Mouse (Mus musculus): Measurements from ENCODE around the gene Cers2.

The Cers2 gene

GRCm38 (mm10) chr3:95289419-95289818 lies 25.2 kb upstream of the Cers2 start:
- no peak for DNase-seq (ENCODE audit: low spot score)

GRCm38 (mm10) chr3:95290156-95290555 lies 24.4 kb upstream of the Cers2 start:
- no peak for DNase-seq (ENCODE audit: low spot score)

- no peak for DNase-seq (ENCODE audit: low spot score)
These were observed 23.6 kb upstream of the Cers2 start for GRCm38 (mm10) chr3:95291041-95291440.

- no peak for DNase-seq (ENCODE audit: low spot score)
These were observed 21.7 kb upstream of the Cers2 start for GRCm38 (mm10) chr3:95292899-95293298.

GRCm38 (mm10) chr3:95293537-95293936 lies 21.1 kb upstream of the Cers2 start:
- no peak for DNase-seq (ENCODE audit: low spot score)

GRCm38 (mm10) chr3:95294316-95294715 lies 20.3 kb upstream of the Cers2 start:
- DNase-seq (ENCODE audit: low spot score) = no peak

- no peak for DNase-seq (ENCODE audit: low spot score)
These were observed 19.9 kb upstream of the Cers2 start for GRCm38 (mm10) chr3:95294718-95295117.

- no peak for DNase-seq (ENCODE audit: low spot score)
These were observed 19.1 kb upstream of the Cers2 start for GRCm38 (mm10) chr3:95295321-95296102.

- DNase-seq (ENCODE audit: low spot score) = peak; percentile 62
These were observed 18.5 kb upstream of the Cers2 start for GRCm38 (mm10) chr3:95296103-95296469.

GRCm38 (mm10) chr3:95298018-95298417 lies 16.6 kb upstream of the Cers2 start:
- no peak for DNase-seq (ENCODE audit: low spot score)

- DNase-seq (ENCODE audit: low spot score) = no peak
These were observed 13.3 kb upstream of the Cers2 start for GRCm38 (mm10) chr3:95301204-95301796.

- DNase-seq (ENCODE audit: low spot score) = no peak
These were observed 8.3 kb upstream of the Cers2 start for GRCm38 (mm10) chr3:95306244-95306643.

GRCm38 (mm10) chr3:95307100-95307499 lies 7.5 kb upstream of the Cers2 start, which contains the start of gene Anxa9:
Anxa9 (minus strand) TSS chr3:95307176.
- no peak for DNase-seq (ENCODE audit: low spot score)

GRCm38 (mm10) chr3:95310496-95310895 lies 4.1 kb upstream of the Cers2 start:
- DNase-seq (ENCODE audit: low spot score) = no peak

- peak; percentile 71 for DNase-seq (ENCODE audit: low spot score)
These were observed 3.4 kb upstream of the Cers2 start for GRCm38 (mm10) chr3:95310968-95311882.

GRCm38 (mm10) chr3:95312623-95313022 lies 2.0 kb upstream of the Cers2 start:
- no peak for DNase-seq (ENCODE audit: low spot score)

GRCm38 (mm10) chr3:95313476-95313875 lies 1.1 kb upstream of the Cers2 start:
- DNase-seq (ENCODE audit: low spot score) = no peak

- DNase-seq (ENCODE audit: low spot score) = no peak
These were observed 516 bp upstream of the Cers2 start for GRCm38 (mm10) chr3:95314075-95314474.

- peak; percentile 89 for DNase-seq (ENCODE audit: low spot score)
These were observed 678 bp downstream of the Cers2 start for GRCm38 (mm10) chr3:95315094-95315843.

- no peak for DNase-seq (ENCODE audit: low spot score)
These were observed 1.4 kb downstream of the Cers2 start for GRCm38 (mm10) chr3:95315844-95316550.

GRCm38 (mm10) chr3:95317414-95318080 lies 3.0 kb downstream of the Cers2 start:
- DNase-seq (ENCODE audit: low spot score) = peak; percentile 79

Data from embryo, embryonic 10 days (tissue).